Comparison of ENCODE assay signal across 8 mouse cellular contexts in genomic region chr19:10013913-10014312, GRCm38 (mm10). TPM values are rescaled to one million over a fixed set of nuclear protein-coding genes. Genes with fewer than 3 reads are reported as not detected.
A peak's percentile ranks its signal among the peaks of the same experiment; 100 is the strongest.
DNase-seq lines count a peak whose midpoint lies in the region; TF ChIP-seq lines count a peak whose summit lies in the region.

No protein-coding gene starts in this region.

- intact Hi-C loops in heart, postnatal 25 days (cut with DNase I) = no loop called here
- intact Hi-C loops in left cerebral cortex, postnatal 4 days (cut with DNase I) = no loop called here

- TF ChIP-seq POLR2A in kidney, adult 2 months (IDR thresholded peaks at IDR 0.05; ENCODE audit: low read depth, low read length) = no peak
- 0 out of 2 replicates have a peak, but pooled peaks have one; percentile 23 for TF ChIP-seq POLR2A in embryonic fibroblast, embryonic 13.5 days (IDR thresholded peaks at IDR 0.05; ENCODE audit: low read depth, low read length)

- no peaks in the 10 kb centered on the region for H3K27me3 ChIP-seq in kidney, adult 2 months (replicated peaks; ENCODE audit: control insufficient read depth, insufficient read depth, low read length)

- no peak overlapping the region for H3K27ac ChIP-seq in kidney, adult 2 months (ENCODE audit: insufficient read depth, low read depth, low read length)
- peak overlapping the region; percentile 96 for H3K27ac ChIP-seq in embryonic fibroblast, embryonic 13.5 days (ENCODE audit: insufficient read depth, low read length)
- no peak overlapping the region for H3K27ac ChIP-seq in layer of hippocampus, adult 2 months

- peaks cover 15% of the 10 kb centered on the region; the same call in 1 of the 2 replicates for H3K4me1 ChIP-seq in kidney, adult 2 months (ENCODE audit: control insufficient read depth, insufficient read depth, low read length)
- peaks cover 14% of the 10 kb centered on the region for H3K4me1 ChIP-seq in embryonic fibroblast, embryonic 13.5 days (ENCODE audit: control insufficient read depth, insufficient read depth, low read length)

- H3K4me3 ChIP-seq in kidney, adult 2 months (ENCODE audit: insufficient read depth, low read depth, low read length) = no peak overlapping the region
- no peak overlapping the region for H3K4me3 ChIP-seq in embryonic fibroblast, embryonic 13.5 days (ENCODE audit: insufficient read depth, low read length)
- no peak overlapping the region for H3K4me3 ChIP-seq in layer of hippocampus, adult 2 months

- no peak for TF ChIP-seq CTCF in kidney, adult 2 months (conservative IDR thresholded peaks at IDR 0.05; ENCODE audit: insufficient read depth, insufficient read length, low read depth, low read length)
- no peak for TF ChIP-seq CTCF in embryonic fibroblast, embryonic 13.5 days (IDR thresholded peaks at IDR 0.05; ENCODE audit: borderline replicate concordance, insufficient read depth, low read length)
- no peak for TF ChIP-seq CTCF in layer of hippocampus, adult 2 months (conservative IDR thresholded peaks at IDR 0.05)

- 54% methylated on average over 5 of the region's 5 CpGs for WGBS in kidney, adult 2 months

- DNase-seq in kidney, adult 2 months = peak; percentile 44
- no peak for DNase-seq in kidney, adult 8-10 months
- DNase-seq in heart, postnatal 25 days (ENCODE audit: low spot score) = peak; percentile 73
- peak; percentile 88 for DNase-seq in mesoderm, embryonic 11.5 days (ENCODE audit: low read depth, low spot score)
- no peak for DNase-seq in layer of hippocampus, adult 2 months (ENCODE audit: low spot score in 2 of 2)
- DNase-seq in left cerebral cortex, postnatal 4 days = no peak
- no peak for DNase-seq in adrenal gland, postnatal 10 days

- no peaks in the 10 kb centered on the region for H3K36me3 ChIP-seq in kidney, adult 2 months (ENCODE audit: control insufficient read depth, insufficient read depth, low read length)

RNA-seq across cellular contexts. Expression of gene Rab3il1, which starts 12.4 kb away (rescaled TPM):
- 66.0 and 90.9 TPM in 2 replicates for polyA plus RNA-seq in kidney, adult 2 months (2012; rRNA removed)
- 6.5 and 18.2 TPM in 2 replicates for polyA plus RNA-seq in embryonic fibroblast, embryonic 13.5 days (2011; ENCODE audit: insufficient read length, low read depth, missing spikeins)
- 1 to 10 TPM; 8.9 to 9.3 TPM for total RNA-seq in heart, postnatal 25 days (2021)
- 10 to 100 TPM in 1 of 2 experiments, 1 to 10 TPM in 1; 9.7 to 10.4 TPM for total RNA-seq in layer of hippocampus, adult 2 months (2021)
- total RNA-seq in left cerebral cortex, postnatal 4 days (2021) = 10 to 100 TPM; 12.9 to 14.9 TPM
- total RNA-seq in adrenal gland, postnatal 10 days (2021) = 10 to 100 TPM in 1 of 2 experiments, 1 to 10 TPM in 1; 10.0 to 15.0 TPM

RNA-seq across cellular contexts. Expression of gene Best1, which starts 12.5 kb away (rescaled TPM):
- 0.33 and 0.38 TPM in 2 replicates for polyA plus RNA-seq in kidney, adult 2 months (2012; rRNA removed)
- polyA plus RNA-seq in embryonic fibroblast, embryonic 13.5 days (2011; ENCODE audit: insufficient read length, low read depth, missing spikeins) = 0.33 and 0.60 TPM in 2 replicates
- under 1 TPM in 1 of 2 experiments, not detected in 1; 0.10 TPM for total RNA-seq in heart, postnatal 25 days (2021)
- total RNA-seq in layer of hippocampus, adult 2 months (2021) = 1 to 10 TPM; 1.2 to 1.5 TPM
- 1 to 10 TPM; 1.7 to 2.1 TPM for total RNA-seq in left cerebral cortex, postnatal 4 days (2021)
- total RNA-seq in adrenal gland, postnatal 10 days (2021) = under 1 TPM; 0.39 to 0.45 TPM

RNA-seq across cellular contexts. Expression of gene Fads3, which starts 27.5 kb away (rescaled TPM):
- 382 and 459 TPM in 2 replicates for polyA plus RNA-seq in kidney, adult 2 months (2012; rRNA removed)
- 115 and 142 TPM in 2 replicates for polyA plus RNA-seq in embryonic fibroblast, embryonic 13.5 days (2011; ENCODE audit: insufficient read length, low read depth, missing spikeins)
- 10 to 100 TPM; 35.9 to 36.0 TPM for total RNA-seq in heart, postnatal 25 days (2021)
- 10 to 100 TPM; 25.0 to 25.6 TPM for total RNA-seq in layer of hippocampus, adult 2 months (2021)
- total RNA-seq in left cerebral cortex, postnatal 4 days (2021) = 10 to 100 TPM; 52.8 to 60.4 TPM
- total RNA-seq in adrenal gland, postnatal 10 days (2021) = 10 to 100 TPM; 11.1 to 14.7 TPM

RNA-seq across cellular contexts. Expression of gene Fth1, which starts 33.5 kb away (rescaled TPM):
- polyA plus RNA-seq in kidney, adult 2 months (2012; rRNA removed) = 8,110 and 8,726 TPM in 2 replicates
- 1,225 and 1,491 TPM in 2 replicates for polyA plus RNA-seq in embryonic fibroblast, embryonic 13.5 days (2011; ENCODE audit: insufficient read length, low read depth, missing spikeins)
- 1,000 to 10,000 TPM; 2,502 to 2,556 TPM for total RNA-seq in heart, postnatal 25 days (2021)
- total RNA-seq in layer of hippocampus, adult 2 months (2021) = 1,000 to 10,000 TPM; 3,170 to 3,409 TPM
- 1,000 to 10,000 TPM; 1,213 to 1,248 TPM for total RNA-seq in left cerebral cortex, postnatal 4 days (2021)
- 1,000 to 10,000 TPM; 2,032 to 2,040 TPM for total RNA-seq in adrenal gland, postnatal 10 days (2021)

Comparison
In these comparisons a context has a peak if more than half of its experiments do, and no peak if none do; other contexts are left out.
1. DNase-seq: peak in kidney, adult 2 months (single experiment), heart, postnatal 25 days (single experiment) and mesoderm, embryonic 11.5 days (single experiment); none in kidney, adult 8-10 months (0 of 2), layer of hippocampus, adult 2 months (0 of 2), left cerebral cortex, postnatal 4 days (single experiment) and adrenal gland, postnatal 10 days (single experiment).